Mouse (Mus musculus): ENCODE data around the gene Vmn2r107. TPM values are rescaled to one million over a fixed set of nuclear protein-coding genes. Genes with fewer than 3 reads are reported as not detected.

Gene Vmn2r107
- not detected in 2 replicates for polyA plus RNA-seq (2016; fragmentation: Nextera tagmentation; extraction: Ambion mirVana)

DNA sequence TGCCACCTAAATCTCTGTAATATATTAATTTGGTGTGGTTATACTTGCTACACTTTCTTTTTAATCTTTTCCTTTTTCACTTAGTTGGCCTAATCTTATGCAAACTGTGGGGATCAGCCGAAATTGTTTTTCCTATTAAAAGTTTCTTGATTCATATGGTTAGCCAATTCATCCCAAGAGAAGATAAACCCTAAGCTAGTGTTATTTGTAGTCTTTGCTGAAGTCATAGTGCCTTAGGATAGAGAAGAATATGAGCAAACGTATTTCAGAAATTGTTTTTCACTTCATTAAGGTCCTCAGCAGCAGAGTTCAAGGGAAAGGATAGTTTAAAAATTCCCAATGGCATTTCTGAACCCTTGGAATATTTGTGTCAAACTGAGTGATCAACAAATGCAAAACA is at the start of gene Vmn2r107:
Gene Vmn2r107, plus strand, starts transcription at position 301 of the 400 bp plus-strand sequence.
- Histone ChIP-seq H3K27me3 (replicated peaks; ENCODE audit: low read depth, poor library complexity, severe bottlenecking) (no peaks in the 10 kb centered on the region), H3K9me3 (peaks cover 6% of the 10 kb centered on the region; the same call in 1 of the 2 replicates), H3K4me3 (no peak within 1 kb of the TSS), H3K27ac (replicated peaks) (no peak within 1 kb of the TSS), H3K36me3 (replicated peaks) (no peaks in the 10 kb centered on the region), H3K4me1 (no peaks in the 10 kb centered on the region)
- WGBS, result 67% methylated on average over 2 of the region's 2 CpGs
- no peak for DNase-seq (ENCODE audit: low spot score)

DNA sequence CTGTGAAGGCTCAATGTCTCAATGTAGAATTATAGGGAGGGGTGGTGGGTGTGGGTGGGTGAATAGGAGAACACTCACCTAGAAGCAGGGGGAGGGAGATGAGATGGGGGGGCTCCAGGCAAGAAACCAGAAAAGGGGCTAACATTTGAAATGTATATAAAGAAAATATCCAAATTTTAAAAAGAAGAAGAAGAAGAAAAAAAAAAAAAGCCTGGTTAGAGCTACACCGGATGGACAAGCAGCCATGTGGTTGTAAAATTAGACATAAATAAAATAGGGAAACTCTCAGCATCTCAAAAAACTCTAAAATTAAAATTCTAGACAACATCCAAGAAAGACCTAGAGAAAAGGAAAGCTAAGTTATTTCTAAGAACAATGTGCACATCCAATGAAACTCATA is 39.3 kb upstream of the Vmn2r107 start:
- Histone ChIP-seq H3K27ac (replicated peaks) (no peak overlapping the region), H3K27me3 (replicated peaks; ENCODE audit: low read depth, poor library complexity, severe bottlenecking) (no peaks in the 10 kb centered on the region), H3K4me1 (no peaks in the 10 kb centered on the region), H3K9me3 (peaks cover 15% of the 10 kb centered on the region), H3K36me3 (replicated peaks) (no peaks in the 10 kb centered on the region), H3K4me3 (no peak overlapping the region)
- no peak for DNase-seq (ENCODE audit: low spot score)
- 91% methylated on average over 1 of the region's 1 CpGs for WGBS

DNA sequence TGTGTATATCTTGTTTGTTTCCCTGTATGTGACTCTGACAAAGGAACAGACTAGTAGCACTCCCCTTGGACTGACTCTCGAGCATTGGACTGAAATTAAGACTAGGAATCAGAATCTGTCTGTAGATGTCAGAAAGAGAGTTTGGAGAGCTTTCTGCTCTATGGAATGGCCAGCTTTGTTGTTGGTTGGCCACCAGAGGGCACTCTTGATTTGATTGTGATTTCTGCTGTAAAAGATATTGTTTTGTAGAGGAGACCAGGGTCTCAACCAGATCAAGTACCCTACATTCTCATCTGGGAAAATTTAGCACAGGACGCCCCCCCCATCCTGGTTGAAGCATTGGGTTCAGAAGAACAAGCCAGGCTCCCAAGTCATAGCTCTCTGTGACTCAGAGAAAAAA is 54.1 kb downstream of the Vmn2r107 start:
- H3K4me1 ChIP-seq, result no peaks in the 10 kb centered on the region
- DNase-seq (ENCODE audit: low spot score), result no peak
- 45% methylated on average over 2 of the region's 2 CpGs for whole genome bisulfite sequencing
- peaks cover 41% of the 10 kb centered on the region for H3K9me3 ChIP-seq
- no peaks in the 10 kb centered on the region for H3K36me3 ChIP-seq (replicated peaks)
- no peak overlapping the region for H3K27ac ChIP-seq (replicated peaks)
- H3K27me3 ChIP-seq (replicated peaks; ENCODE audit: low read depth, poor library complexity, severe bottlenecking), result no peaks in the 10 kb centered on the region
- H3K4me3 ChIP-seq, result no peak overlapping the region

DNA sequence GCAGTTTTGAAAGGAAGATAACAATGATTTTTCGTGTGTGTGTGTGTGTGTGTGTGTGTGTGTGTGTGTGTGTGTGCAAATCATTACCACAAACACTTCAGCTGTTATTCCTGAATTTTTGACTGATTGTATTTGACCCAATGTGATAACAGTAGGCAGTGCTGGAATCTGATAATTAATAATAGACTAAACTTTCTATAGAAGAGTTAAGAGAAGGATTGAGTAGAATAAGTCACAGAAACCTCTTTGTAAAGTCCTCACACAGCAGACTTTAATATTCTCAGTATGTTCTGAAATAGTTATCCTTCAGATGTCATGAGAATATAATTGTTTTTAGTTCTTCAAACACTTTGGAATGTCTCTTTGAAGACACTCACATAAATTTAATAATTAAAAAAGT is 68.8 kb downstream of the Vmn2r107 start, which contains the start of gene Vmn1r224:
Gene Vmn1r224, plus strand, starts transcription at position 301 of the 400 bp plus-strand sequence.
- WGBS, result 39% methylated on average over 1 of the region's 1 CpGs
- Histone ChIP-seq H3K4me1 (no peaks in the 10 kb centered on the region), H3K9me3 (peaks cover 23% of the 10 kb centered on the region; the same call in 1 of the 2 replicates), H3K27ac (replicated peaks) (no peak within 1 kb of the TSS), H3K27me3 (replicated peaks; ENCODE audit: low read depth, poor library complexity, severe bottlenecking) (no peaks in the 10 kb centered on the region), H3K36me3 (replicated peaks) (no peaks in the 10 kb centered on the region), H3K4me3 (no peak within 1 kb of the TSS)
- DNase-seq (ENCODE audit: low spot score), result no peak

Other genes with a start within 250 kb of the Vmn2r107 start
- not detected in 2 replicates for gene Fpr-rs7, start 231.0 kb upstream of the Vmn2r107 start, polyA plus RNA-seq (2016; fragmentation: Nextera tagmentation; extraction: Ambion mirVana)
- gene Fpr-rs6, start 162.1 kb upstream of the Vmn2r107 start, polyA plus RNA-seq (2016; fragmentation: Nextera tagmentation; extraction: Ambion mirVana), result not detected in 2 replicates
- not detected in 2 replicates for gene Vmn2r105, start 110.2 kb upstream of the Vmn2r107 start, polyA plus RNA-seq (2016; fragmentation: Nextera tagmentation; extraction: Ambion mirVana)
- not detected in 2 replicates for gene Vmn2r106, start 59.7 kb upstream of the Vmn2r107 start, polyA plus RNA-seq (2016; fragmentation: Nextera tagmentation; extraction: Ambion mirVana)
- not detected in 2 replicates for gene Vmn1r224, start 68.9 kb downstream of the Vmn2r107 start, polyA plus RNA-seq (2016; fragmentation: Nextera tagmentation; extraction: Ambion mirVana)
- gene Vmn2r108, start 136.1 kb downstream of the Vmn2r107 start, polyA plus RNA-seq (2016; fragmentation: Nextera tagmentation; extraction: Ambion mirVana), result not detected in 2 replicates
- gene Vmn1r225, start 152.9 kb downstream of the Vmn2r107 start, polyA plus RNA-seq (2016; fragmentation: Nextera tagmentation; extraction: Ambion mirVana), result not detected in 2 replicates
- not detected in 2 replicates for gene Vmn2r109, start 219.5 kb downstream of the Vmn2r107 start, polyA plus RNA-seq (2016; fragmentation: Nextera tagmentation; extraction: Ambion mirVana)

Data from embryonic facial prominence, embryonic 10.5 days (tissue).